Mouse (Mus musculus) hindbrain, embryonic 10.5 days (tissue): ENCODE data around the gene Hnrnpa1. TPM values are rescaled to one million over a fixed set of nuclear protein-coding genes. Genes with fewer than 3 reads are reported as not detected.
A peak's percentile ranks its signal among the peaks of the same experiment; 100 is the strongest.
"Not testable (repeated sequence)": the region's sequence is repeated elsewhere in the genome, so short reads cannot be mapped to it uniquely, and the experiment has no call there.

Experiments used
- DNase-seq: peaks from one replicate; pipeline ENCODE4 v3.0.0-alpha.2; 2017; ENCODE audit warnings: low spot score
- H3K27ac ChIP-seq: fragments of 300-500 bp; sonication (generic); 2 replicates; pipeline ENCODE4 v1.5.1; 2016; ENCODE audit warnings: mild to moderate bottlenecking, moderate library complexity
- H3K27me3 ChIP-seq: fragments of 300-500 bp; sonication (generic); 2 replicates; pipeline ENCODE4 v1.6.1; 2016; ENCODE audit warnings: mild to moderate bottlenecking; ENCODE audit not compliant: poor library complexity, insufficient read depth, severe bottlenecking
- H3K36me3 ChIP-seq: fragments of 300-500 bp; sonication (generic); 2 replicates; pipeline ENCODE4 v1.6.1; 2016; ENCODE audit warnings: mild to moderate bottlenecking, moderate library complexity
- H3K4me1 ChIP-seq: fragments of 300-500 bp; sonication (generic); replicated peaks from 2 replicates; pipeline ENCODE4 v1.6.1; 2016; ENCODE audit warnings: mild to moderate bottlenecking
- H3K4me3 ChIP-seq: fragments of 300-500 bp; sonication (generic); 2 replicates; pipeline ENCODE4 v1.5.1; 2016; ENCODE audit warnings: mild to moderate bottlenecking, moderate library complexity
- H3K9me3 ChIP-seq: fragments of 300-500 bp; sonication (generic); 2 replicates; pipeline ENCODE4 v1.6.1; 2016; ENCODE audit warnings: mild to moderate bottlenecking, moderate library complexity
- whole genome bisulfite sequencing: fragments of 180-500 bp; shearing (Covaris S2); methylation state at CpG from one replicate; pipeline ENCODE4 v1.1.7; 2016; 5-methylcytosine and 5-hydroxymethylcytosine counted together
- polyA plus RNA-seq: library from polyadenylated mRNA; unstranded; fragments of >200 nt; fragmentation: Nextera tagmentation; extraction: Ambion mirVana; gene quantifications from 2 replicates; pipeline ENCODE4 v1.2.1, GENCODE M21; 2016

Gene Hnrnpa1
- polyA plus RNA-seq, 1 experiment from 2014 or later, result 1,344 TPM

GRCm38 (mm10) chr15:103221386-103221785 lies 18.8 kb upstream of the Hnrnpa1 start:
- no peaks in the 10 kb centered on the region for H3K27me3 ChIP-seq
- H3K9me3 ChIP-seq, result no peaks in the 10 kb centered on the region
- peaks cover 39% of the 10 kb centered on the region for H3K36me3 ChIP-seq
- no peak for DNase-seq
- no peak overlapping the region for H3K27ac ChIP-seq
- WGBS, result 100% methylated on average over 1 of the region's 1 CpGs
- H3K4me1 ChIP-seq, result peaks cover 12% of the 10 kb centered on the region
- no peak overlapping the region for H3K4me3 ChIP-seq

DNA sequence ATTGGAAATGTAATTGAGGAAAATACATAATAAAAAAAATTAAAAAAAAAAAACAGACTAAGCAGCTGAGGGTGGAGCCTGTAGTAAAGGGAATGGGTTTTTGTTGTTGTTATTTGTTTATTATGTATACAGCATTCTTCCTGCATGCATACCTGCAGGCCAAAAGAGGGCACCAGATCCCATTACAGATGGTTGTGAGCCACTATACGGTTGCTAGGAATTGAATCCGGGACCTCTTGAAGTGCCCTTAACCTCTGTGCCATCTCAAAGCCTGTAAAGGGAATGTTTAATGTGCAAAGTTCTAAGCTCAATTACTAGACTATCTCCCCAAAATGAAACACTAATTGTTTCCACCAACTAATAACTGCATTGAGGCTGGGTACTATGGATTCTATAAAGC lies 16.1 kb upstream of the Hnrnpa1 start:
- no peak for DNase-seq
- Histone ChIP-seq H3K27ac (no peak overlapping the region), H3K27me3 (no peaks in the 10 kb centered on the region), H3K4me3 (no peak overlapping the region), H3K9me3 (no peaks in the 10 kb centered on the region), H3K4me1 (no peaks in the 10 kb centered on the region), H3K36me3 (peaks cover 36% of the 10 kb centered on the region)
- WGBS, result 88% methylated on average over 2 of the region's 2 CpGs

- no peaks in the 10 kb centered on the region for H3K4me1 ChIP-seq
- no peak overlapping the region for H3K4me3 ChIP-seq
- H3K9me3 ChIP-seq, result no peaks in the 10 kb centered on the region
- no peak for DNase-seq
- no peaks in the 10 kb centered on the region for H3K27me3 ChIP-seq
- WGBS, result 91% methylated on average over 3 of the region's 3 CpGs
- H3K27ac ChIP-seq, result no peak overlapping the region
- H3K36me3 ChIP-seq, result peaks cover 18% of the 10 kb centered on the region
Observed at GRCm38 (mm10) chr15:103227022-103227421, 13.2 kb upstream of the Hnrnpa1 start.

DNA sequence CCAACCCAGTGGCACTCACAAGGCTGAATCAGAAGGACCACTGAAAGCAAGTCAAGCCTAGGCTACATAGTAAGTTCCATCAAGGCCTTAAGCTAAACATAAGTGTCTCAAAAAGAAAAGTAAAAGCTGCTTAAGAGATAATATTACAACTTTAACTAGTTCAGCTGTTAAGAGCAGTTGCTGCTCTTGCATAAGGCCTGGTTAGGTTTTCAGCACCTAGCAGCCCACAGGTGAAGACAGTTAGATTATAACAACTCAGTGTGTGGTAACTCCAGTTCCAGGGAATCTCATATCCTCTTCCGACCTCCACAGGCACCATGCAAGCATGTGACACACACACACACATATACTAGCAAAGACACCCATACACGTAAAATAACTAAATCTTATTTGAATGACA lies 12.7 kb upstream of the Hnrnpa1 start:
- peaks cover 15% of the 10 kb centered on the region for H3K36me3 ChIP-seq
- no peaks in the 10 kb centered on the region for H3K9me3 ChIP-seq
- DNase-seq, result no peak

DNA sequence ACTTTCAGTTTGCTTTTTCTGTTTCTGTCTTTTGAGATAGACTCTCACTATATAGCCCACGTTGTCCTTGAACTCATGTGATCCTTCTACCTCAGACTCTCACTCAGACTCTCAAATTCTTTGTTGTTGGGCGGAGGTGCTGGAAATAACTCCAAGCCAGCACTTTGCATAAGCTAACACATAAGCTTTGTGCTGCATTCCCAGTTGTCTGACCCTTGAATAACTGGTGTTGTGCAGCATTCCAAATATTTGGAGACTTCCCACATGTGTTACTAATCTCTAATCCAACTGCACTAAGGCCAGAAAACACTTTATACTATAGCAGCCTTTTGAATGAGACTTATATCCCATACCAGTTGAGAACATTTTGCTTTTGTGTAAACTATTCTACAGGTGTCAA lies 11.3 kb upstream of the Hnrnpa1 start:
- no peak overlapping the region for H3K27ac ChIP-seq
- no peaks in the 10 kb centered on the region for H3K4me1 ChIP-seq
- peaks cover 16% of the 10 kb centered on the region; the same call in 1 of the 2 replicates for H3K36me3 ChIP-seq
- no peak for DNase-seq
- H3K9me3 ChIP-seq, result no peaks in the 10 kb centered on the region
- no peak overlapping the region for H3K4me3 ChIP-seq
- H3K27me3 ChIP-seq, result no peaks in the 10 kb centered on the region
- 90% methylated on average over 2 of the region's 2 CpGs for WGBS

More for the DNA sequence above, 12.7 kb upstream of the Hnrnpa1 start:
- WGBS, result 82% methylated on average over 2 of the region's 2 CpGs
- Histone ChIP-seq H3K27me3 (no peaks in the 10 kb centered on the region), H3K4me1 (no peaks in the 10 kb centered on the region), H3K4me3 (no peak overlapping the region), H3K27ac (no peak overlapping the region)

GRCm38 (mm10) chr15:103233119-103233518 lies 7.1 kb upstream of the Hnrnpa1 start:
- Histone ChIP-seq H3K27ac (no peak overlapping the region), H3K4me1 (peaks cover 2% of the 10 kb centered on the region), H3K27me3 (no peaks in the 10 kb centered on the region), H3K4me3 (no peak overlapping the region), H3K9me3 (no peaks in the 10 kb centered on the region), H3K36me3 (peaks cover 46% of the 10 kb centered on the region)
- WGBS, result 94% methylated on average over 2 of the region's 2 CpGs
- no peak for DNase-seq

DNA sequence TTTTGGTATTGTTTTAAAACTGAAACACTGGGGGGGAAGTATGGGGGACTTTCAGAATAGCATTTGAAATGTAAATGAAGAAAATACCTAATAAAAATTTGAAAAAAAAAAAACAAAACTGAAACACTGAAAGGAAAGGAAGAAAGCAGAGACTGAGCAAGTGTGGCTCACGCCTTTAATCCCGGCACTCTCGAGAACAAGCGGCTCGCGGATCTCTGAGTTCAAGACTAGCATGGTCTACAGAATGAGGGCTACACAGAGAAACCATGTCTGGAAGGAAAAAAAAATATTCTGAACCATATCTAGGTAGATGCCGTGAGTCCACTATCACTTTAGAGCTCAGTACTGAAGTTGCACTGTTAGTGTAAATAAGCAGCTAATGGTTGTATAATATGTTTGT lies 2.9 kb upstream of the Hnrnpa1 start:
- H3K4me1 ChIP-seq, result peaks cover 17% of the 10 kb centered on the region
- no peak for DNase-seq
- no peaks in the 10 kb centered on the region for H3K9me3 ChIP-seq
- peaks cover 57% of the 10 kb centered on the region for H3K36me3 ChIP-seq
- WGBS, result 96% methylated on average over 7 of the region's 7 CpGs
- no peak overlapping the region for H3K4me3 ChIP-seq
- H3K27me3 ChIP-seq, result no peaks in the 10 kb centered on the region
- no peak overlapping the region for H3K27ac ChIP-seq

DNA sequence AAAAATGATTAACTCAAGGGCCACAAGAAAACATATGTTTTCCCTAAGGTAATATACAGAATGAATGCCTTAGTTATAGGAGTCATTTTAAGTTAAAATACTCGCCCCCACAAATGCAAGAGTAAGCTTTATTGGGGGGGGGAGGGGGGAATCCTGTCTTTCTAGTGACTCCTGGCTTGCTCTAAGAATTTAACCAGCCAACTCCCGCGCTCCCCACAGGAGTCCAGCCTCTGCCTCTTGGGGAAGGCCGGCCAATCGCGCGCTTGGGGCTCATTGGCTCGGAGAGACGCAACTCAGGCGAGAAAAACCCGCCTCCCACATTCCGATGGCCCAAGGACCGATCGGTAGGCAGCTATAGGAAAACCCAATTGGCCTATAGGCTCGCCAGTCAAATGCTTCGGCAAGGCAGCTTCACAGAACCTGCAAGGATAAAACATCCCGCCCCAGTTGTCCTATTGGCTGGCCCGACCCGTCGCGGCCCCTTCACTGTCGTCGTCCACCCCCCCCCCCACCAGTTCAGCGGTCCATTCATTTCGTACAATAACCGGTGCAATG lies 1.0 kb upstream of the Hnrnpa1 start:
- H3K4me3 ChIP-seq, result peak overlapping the region; percentile 82
- no peaks in the 10 kb centered on the region for H3K27me3 ChIP-seq
- H3K9me3 ChIP-seq, result no peaks in the 10 kb centered on the region
- H3K4me1 ChIP-seq, result peaks cover 35% of the 10 kb centered on the region
- peak; percentile 96 for DNase-seq
- under 1% methylated on average over 26 of the region's 26 CpGs for WGBS
- peak overlapping the region; percentile 98 for H3K27ac ChIP-seq
- H3K36me3 ChIP-seq, result peaks cover 64% of the 10 kb centered on the region

- no peaks in the 10 kb centered on the region for H3K9me3 ChIP-seq
- H3K4me1 ChIP-seq, result peaks cover 35% of the 10 kb centered on the region
- peak; percentile 97 for DNase-seq
- WGBS, result under 1% methylated on average over 39 of the region's 39 CpGs
- no peaks in the 10 kb centered on the region for H3K27me3 ChIP-seq
- H3K36me3 ChIP-seq, result peaks cover 60% of the 10 kb centered on the region
- peak within 1 kb of the TSS; percentile 98 for H3K27ac ChIP-seq
- peak within 1 kb of the TSS; percentile 82 for H3K4me3 ChIP-seq
Observed at GRCm38 (mm10) chr15:103239685-103240159, 510 bp upstream of the Hnrnpa1 start, which contains the start of gene Cbx5. TSS of gene Cbx5 (minus strand) at chr15:103239816.

- not testable (repeated sequence) for H3K27me3 ChIP-seq, DNase-seq, H3K9me3 ChIP-seq
- H3K4me3 ChIP-seq, result peak overlapping the region; percentile 82
- H3K27ac ChIP-seq, result peak overlapping the region; percentile 98
- WGBS, result 12% methylated on average over 12 of the region's 12 CpGs
- H3K36me3 ChIP-seq, result peaks cover 60% of the 10 kb centered on the region
- H3K4me1 ChIP-seq, result peaks cover 43% of the 10 kb centered on the region
Observed at GRCm38 (mm10) chr15:103241071-103242018, 1.1 kb downstream of the Hnrnpa1 start.

GRCm38 (mm10) chr15:103242885-103243284 lies 2.7 kb downstream of the Hnrnpa1 start:
- H3K27me3 ChIP-seq, result no peaks in the 10 kb centered on the region
- H3K4me3 ChIP-seq, result peak overlapping the region; percentile 82
- DNase-seq, result no peak
- peaks cover 65% of the 10 kb centered on the region for H3K36me3 ChIP-seq
- H3K27ac ChIP-seq, result no peak overlapping the region
- no peaks in the 10 kb centered on the region for H3K9me3 ChIP-seq
- WGBS, result 79% methylated on average over 8 of the region's 8 CpGs
- H3K4me1 ChIP-seq, result peaks cover 43% of the 10 kb centered on the region

DNA sequence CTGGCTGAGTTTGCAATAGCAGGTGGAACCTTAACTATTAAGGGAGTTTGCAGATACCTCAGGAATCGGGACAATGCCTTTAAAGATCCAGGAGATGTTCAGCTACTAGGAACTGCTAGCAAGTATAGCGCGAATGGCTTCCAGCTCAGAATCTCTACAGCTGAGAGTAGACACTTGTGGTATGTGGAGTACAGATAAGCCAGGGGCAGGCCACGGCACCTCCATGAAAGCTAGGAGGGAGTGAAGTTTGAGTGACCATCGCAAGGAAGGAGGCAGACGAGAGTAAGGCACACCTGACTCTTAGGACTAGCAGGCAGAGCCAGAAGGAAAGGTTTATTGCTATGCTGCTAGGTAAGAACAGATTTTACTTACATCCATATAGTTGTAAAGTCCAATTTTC lies 5.4 kb downstream of the Hnrnpa1 start:
- H3K36me3 ChIP-seq, result peaks cover 82% of the 10 kb centered on the region
- no peak for DNase-seq

More for the DNA sequence above, 5.4 kb downstream of the Hnrnpa1 start:
- H3K4me1 ChIP-seq, result peaks cover 41% of the 10 kb centered on the region
- H3K4me3 ChIP-seq, result no peak overlapping the region
- no peak overlapping the region for H3K27ac ChIP-seq
- no peaks in the 10 kb centered on the region for H3K9me3 ChIP-seq
- H3K27me3 ChIP-seq, result no peaks in the 10 kb centered on the region
- WGBS, result 85% methylated on average over 6 of the region's 6 CpGs
